Mouse (Mus musculus) cortical plate, adult 2 months (tissue): ENCODE measurements at regions not wholly inside any gene's neighbourhood (a gene's known extent, or its start where the extent isn't known, plus 50 kb on each side); places are given as distances from the start of the nearest gene placed in this dataset.

Experiments used
- H3K27ac ChIP-seq: fragments of 200-500 bp; 2 replicates; pipeline ENCODE4 v1.5.1; 2012; ENCODE audit warnings: low read length, control low read depth, inconsistent platforms; ENCODE audit not compliant: insufficient read depth
- H3K4me1 ChIP-seq: fragments of 200-500 bp; 2 replicates; pipeline ENCODE4 v1.6.1; 2011; ENCODE audit warnings: low read length; ENCODE audit not compliant: control insufficient read depth, insufficient read depth
- H3K4me3 ChIP-seq: fragments of 200-500 bp; 2 replicates; pipeline ENCODE4 v1.5.1; 2011; ENCODE audit warnings: mild to moderate bottlenecking, low read length, control low read depth; ENCODE audit not compliant: insufficient read depth
- CTCF ChIP-seq: fragments of 200-500 bp; IDR thresholded peaks from 2 replicates; pipeline ENCODE4 v1.5.1; 2011; ENCODE audit warnings: mild to moderate bottlenecking, control low read depth, low read length; ENCODE audit not compliant: insufficient read depth; ENCODE audit errors: extremely low read depth
- POLR2A ChIP-seq: fragments of 200-500 bp; IDR thresholded peaks from 2 replicates; pipeline ENCODE4 v1.6.1; 2011; ENCODE audit warnings: mild to moderate bottlenecking, low read length, control low read depth; ENCODE audit not compliant: insufficient read depth; ENCODE audit errors: extremely low read depth

DNA sequence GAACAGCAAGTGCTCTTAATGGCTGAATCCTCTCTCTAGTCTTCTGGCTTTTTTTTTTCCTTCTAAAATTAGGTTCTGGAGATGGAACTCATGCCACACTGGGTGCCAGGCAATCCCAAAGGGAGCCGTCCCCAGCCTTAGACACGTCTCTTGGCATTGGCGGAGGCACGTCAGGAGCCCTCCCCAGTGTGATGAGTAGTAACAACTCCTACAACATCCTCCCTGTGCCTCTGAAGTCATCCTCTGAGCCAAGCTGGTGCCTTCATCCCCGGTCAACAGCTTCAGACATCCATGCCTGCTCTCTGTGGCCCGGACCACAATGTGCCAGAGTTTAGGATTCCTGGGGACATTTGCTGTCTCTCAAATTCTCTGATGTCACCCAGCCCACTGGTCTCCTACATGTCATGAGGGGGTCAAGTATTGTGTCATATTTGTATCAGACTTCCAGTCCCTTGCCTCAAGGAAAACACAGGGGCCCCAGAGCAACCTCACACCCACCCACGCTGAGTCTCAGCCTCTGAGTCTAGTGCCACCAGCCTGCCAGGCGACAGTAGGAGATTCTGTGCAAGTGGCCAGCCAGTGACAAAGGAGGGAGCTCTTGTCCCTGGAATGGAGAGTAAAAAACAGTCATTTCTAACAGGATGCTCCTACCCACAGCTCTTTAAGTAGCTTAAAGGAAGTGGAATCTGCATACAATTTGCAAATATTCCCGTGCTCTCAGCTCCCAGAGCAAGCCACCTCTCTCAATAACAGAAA lies 144.5 kb upstream of the Kcnab2 start:
- no peak for TF ChIP-seq POLR2A
- 0 out of 2 replicates have a peak, but pooled peaks have one; percentile 22 for TF ChIP-seq CTCF
- H3K4me1 ChIP-seq, result peaks cover 10% of the 10 kb centered on the region
- no peak overlapping the region for H3K4me3 ChIP-seq
- no peak overlapping the region for H3K27ac ChIP-seq

DNA sequence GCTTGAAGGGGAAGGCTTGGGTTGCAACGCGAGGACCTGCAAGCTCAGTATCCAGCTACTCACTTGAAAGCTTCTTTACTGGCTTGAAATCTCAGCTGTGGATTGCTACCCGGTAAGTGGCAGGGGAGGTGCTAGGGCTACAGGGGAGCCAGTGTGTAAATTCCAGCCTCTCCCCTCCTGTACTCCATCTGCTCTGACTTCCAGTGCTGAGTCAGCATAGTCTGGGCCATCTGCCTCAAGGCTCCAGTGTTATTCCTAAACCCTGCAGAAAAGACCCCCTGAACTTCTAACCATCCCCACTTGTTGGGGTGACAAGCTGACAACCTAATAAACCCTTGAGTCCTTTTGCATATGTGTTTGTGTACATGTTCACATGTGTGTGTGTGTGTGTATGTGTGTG lies 140.0 kb upstream of the Kcnab2 start:
- TF ChIP-seq POLR2A (no peak), CTCF (no peak)
- Histone ChIP-seq H3K4me3 (no peak overlapping the region), H3K4me1 (peaks cover 12% of the 10 kb centered on the region), H3K27ac (no peak overlapping the region)

DNA sequence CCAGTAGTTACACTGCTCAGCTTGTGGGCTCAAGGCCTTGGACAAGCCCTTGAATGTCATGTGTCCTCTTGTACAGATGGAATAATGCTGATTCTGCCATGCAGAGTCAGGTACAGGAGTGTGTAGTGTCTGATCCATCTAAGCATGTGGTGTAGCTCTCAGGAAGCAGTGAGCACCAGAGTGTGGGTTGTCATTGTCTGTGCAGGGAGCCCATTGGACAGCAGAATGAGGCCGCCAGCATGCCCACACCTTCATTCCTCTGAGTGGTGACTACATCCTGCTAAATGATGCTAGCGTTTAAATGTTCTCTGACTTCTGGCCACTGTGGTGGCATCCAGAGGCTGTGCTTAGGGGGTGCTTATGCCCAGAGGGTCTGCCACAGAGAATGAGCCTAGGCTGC lies 137.5 kb upstream of the Kcnab2 start:
- Histone ChIP-seq H3K4me1 (peaks cover 8% of the 10 kb centered on the region), H3K27ac (peak overlapping the region; percentile 75), H3K4me3 (no peak overlapping the region)
- TF ChIP-seq CTCF (no peak), POLR2A (no peak)

DNA sequence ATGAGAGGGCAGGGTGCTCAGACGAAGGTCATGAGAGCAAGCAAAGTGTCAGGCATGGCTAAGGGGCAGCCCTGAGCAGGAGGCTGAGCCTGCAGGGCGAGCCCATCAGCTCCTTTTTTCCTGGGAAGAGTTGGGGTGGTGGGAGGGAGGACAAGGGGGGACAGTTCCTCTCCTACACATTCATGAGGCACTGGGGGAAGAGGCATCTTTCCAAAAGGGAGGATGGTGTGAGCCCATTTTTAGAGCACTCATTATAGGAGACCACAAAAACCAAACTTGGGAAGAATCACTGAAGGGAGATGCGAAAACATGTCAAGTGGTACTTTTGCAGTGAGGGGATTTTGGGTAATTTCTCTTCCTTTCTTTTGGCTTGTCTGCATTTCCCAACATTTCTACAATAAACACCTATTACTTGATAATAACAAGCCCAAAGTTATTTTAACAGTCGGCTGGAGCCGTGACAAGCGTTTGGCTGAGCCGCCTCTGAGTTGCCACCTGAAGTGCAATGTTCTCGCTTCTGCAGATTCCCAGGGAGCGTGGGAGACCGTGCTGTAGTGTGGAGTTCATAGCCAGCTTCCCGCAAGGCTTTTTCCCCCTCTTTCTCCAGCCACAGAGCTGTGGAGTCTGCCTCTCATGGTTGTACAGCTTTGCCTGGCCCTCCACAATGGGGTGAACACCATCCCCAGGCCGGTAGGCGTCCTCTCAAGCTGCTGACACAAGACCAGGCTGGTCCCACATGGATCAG lies 136.9 kb upstream of the Kcnab2 start:
- peak overlapping the region; percentile 71 for H3K27ac ChIP-seq
- no peak for TF ChIP-seq CTCF
- no peak for TF ChIP-seq POLR2A
- H3K4me3 ChIP-seq, result no peak overlapping the region
- H3K4me1 ChIP-seq, result peaks cover 8% of the 10 kb centered on the region
